Mouse (Mus musculus): ENCODE measurements around the gene Klhl23. TPM values are rescaled to one million over a fixed set of nuclear protein-coding genes. Genes with fewer than 3 reads are reported as not detected.

The Klhl23 gene
- polyA plus RNA-seq, 1 experiment from 2014 or later, result 20.2 TPM

DNA sequence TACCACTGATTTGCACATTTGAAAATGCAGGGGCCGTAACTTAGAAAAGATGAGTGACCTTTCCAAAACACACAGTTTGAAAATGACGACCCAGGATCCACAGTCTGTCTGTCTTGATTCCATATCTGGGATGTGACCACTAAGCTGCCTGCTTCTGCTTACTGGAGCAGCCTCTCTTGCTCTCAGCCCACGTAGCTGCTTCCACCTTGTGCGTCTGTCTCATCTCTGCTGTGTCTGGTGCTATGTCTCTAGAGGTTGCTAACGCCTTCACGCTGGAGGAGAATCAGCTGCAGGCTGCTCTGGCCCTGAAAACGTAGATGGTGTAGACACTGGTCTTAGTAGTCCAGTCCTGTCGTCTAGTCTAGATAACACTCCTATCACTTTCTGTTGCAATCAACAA, 8.4 kb downstream of the Klhl23 start:
- H3K27ac ChIP-seq, result peak overlapping the region; percentile 8; the same call in 1 of the 2 replicates
- no peak overlapping the region for H3K4me2 ChIP-seq
- ATAC-seq (ENCODE audit: low read depth) (no peak), DNase-seq (no peak)
- H3K36me3 ChIP-seq, result peaks cover 69% of the 10 kb centered on the region
- WGBS (ENCODE audit: insufficient replicate concordance), result 70% methylated on average over 8 of the region's 8 CpGs
- H3K9ac ChIP-seq, result no peak overlapping the region
- H3K27me3 ChIP-seq, result no peaks in the 10 kb centered on the region
- no peak overlapping the region for H3K4me3 ChIP-seq (replicated peaks)
- no peaks in the 10 kb centered on the region for H3K9me3 ChIP-seq (replicated peaks)
- H3K4me1 ChIP-seq (replicated peaks), result peaks cover 40% of the 10 kb centered on the region

DNA sequence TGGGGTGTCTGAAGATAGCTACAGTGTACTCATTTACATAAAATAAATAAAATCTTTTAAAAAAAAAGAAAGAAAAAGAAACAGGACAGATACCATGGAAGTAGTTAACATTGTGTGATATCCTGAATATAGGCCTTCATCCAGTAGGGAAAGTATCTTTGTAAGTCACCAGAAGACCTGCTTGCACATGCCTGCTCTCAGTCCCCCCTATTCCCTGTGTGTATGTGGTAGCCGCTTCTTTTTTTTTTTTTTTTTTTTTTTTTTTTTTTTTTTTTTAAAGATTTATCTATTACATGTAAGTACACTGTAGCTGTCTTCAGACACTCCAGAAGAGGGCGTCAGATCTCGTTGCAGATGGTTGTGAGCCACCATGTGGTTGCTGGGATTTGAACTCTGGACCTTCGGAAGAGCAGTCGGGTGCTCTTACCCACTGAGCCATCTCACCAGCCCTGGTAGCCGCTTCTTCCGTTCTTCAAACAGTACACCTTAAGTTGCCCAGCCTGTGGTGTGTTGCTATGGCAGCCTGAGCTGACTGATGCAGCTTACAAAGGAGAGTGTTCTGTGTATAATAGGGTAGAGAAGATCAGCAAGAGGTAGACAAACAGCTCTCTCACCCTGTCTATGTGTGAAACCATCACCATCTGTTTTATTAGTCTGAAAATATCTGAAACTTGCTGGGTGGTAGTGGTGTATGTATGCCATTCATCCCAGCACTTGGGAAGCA, 15.7 kb downstream of the Klhl23 start:
- Histone ChIP-seq H3K9ac (no peak overlapping the region), H3K9me3 (replicated peaks) (no peaks in the 10 kb centered on the region), H3K4me2 (no peak overlapping the region), H3K36me3 (peaks cover 42% of the 10 kb centered on the region), H3K4me3 (replicated peaks) (no peak overlapping the region), H3K27me3 (no peaks in the 10 kb centered on the region), H3K4me1 (replicated peaks) (no peaks in the 10 kb centered on the region), H3K27ac (no peak overlapping the region)
- ATAC-seq (ENCODE audit: low read depth) (0 out of 2 replicates have a peak, but pooled peaks have one; percentile 36), DNase-seq (no peak)
- 72% methylated on average over 7 of the region's 7 CpGs for WGBS (ENCODE audit: insufficient replicate concordance)

DNA sequence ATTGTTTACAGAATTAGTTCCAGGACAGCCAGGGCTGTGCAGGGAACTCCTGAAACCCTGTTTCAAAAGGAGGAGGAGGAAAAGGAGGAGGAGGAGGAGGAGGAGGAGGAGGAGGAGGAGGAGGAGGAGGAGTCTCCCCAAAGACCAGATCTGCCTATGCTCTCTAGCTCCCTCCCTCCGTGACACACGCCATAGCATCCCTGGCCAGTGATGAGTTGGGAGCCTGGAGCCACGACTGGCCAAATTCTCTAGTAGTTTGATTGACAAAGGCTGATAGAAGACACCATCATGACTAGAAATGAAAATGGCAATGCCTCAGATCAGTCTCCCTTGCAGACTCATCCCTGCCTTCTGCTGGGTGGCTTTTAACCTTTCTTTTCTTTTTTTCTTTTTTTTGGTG, 16.3 kb downstream of the Klhl23 start:
- H3K27me3 ChIP-seq, result no peaks in the 10 kb centered on the region
- ATAC-seq (ENCODE audit: low read depth), result peak; percentile 63; the same call in 1 of the 2 replicates
- peaks cover 36% of the 10 kb centered on the region for H3K36me3 ChIP-seq
- 49% methylated on average over 3 of the region's 3 CpGs for WGBS (ENCODE audit: insufficient replicate concordance)
- no peak overlapping the region for H3K27ac ChIP-seq
- no peaks in the 10 kb centered on the region for H3K9me3 ChIP-seq (replicated peaks)
- no peak for DNase-seq
- no peak overlapping the region for H3K9ac ChIP-seq
- no peak overlapping the region for H3K4me3 ChIP-seq (replicated peaks)
- H3K4me2 ChIP-seq, result no peak overlapping the region
- no peaks in the 10 kb centered on the region for H3K4me1 ChIP-seq (replicated peaks)

DNA sequence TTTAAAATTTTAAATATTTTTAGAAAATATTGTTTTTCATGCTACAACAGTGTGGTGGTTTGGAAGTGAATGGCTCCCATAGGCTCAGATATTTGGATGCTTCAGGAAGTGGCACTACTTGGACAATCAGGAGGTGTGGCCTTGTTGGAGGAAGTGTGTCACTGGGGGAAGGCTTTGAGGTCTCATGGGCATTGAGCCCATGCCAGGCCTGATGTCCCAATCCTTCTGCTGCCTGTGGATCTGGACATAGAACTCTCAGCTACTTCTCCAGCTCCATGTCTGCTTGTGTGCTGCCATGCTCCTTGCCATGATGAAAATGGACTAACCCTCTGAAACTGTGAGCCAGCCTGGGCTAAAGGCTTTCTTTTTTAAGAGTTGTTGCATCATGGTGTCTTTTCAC, 17.0 kb downstream of the Klhl23 start:
- DNase-seq (no peak), ATAC-seq (ENCODE audit: low read depth) (no peak)
- Histone ChIP-seq H3K27ac (no peak overlapping the region), H3K4me1 (replicated peaks) (no peaks in the 10 kb centered on the region), H3K36me3 (peaks cover 29% of the 10 kb centered on the region), H3K9ac (no peak overlapping the region), H3K9me3 (replicated peaks) (no peaks in the 10 kb centered on the region), H3K27me3 (no peaks in the 10 kb centered on the region), H3K4me2 (no peak overlapping the region), H3K4me3 (replicated peaks) (no peak overlapping the region)

DNA sequence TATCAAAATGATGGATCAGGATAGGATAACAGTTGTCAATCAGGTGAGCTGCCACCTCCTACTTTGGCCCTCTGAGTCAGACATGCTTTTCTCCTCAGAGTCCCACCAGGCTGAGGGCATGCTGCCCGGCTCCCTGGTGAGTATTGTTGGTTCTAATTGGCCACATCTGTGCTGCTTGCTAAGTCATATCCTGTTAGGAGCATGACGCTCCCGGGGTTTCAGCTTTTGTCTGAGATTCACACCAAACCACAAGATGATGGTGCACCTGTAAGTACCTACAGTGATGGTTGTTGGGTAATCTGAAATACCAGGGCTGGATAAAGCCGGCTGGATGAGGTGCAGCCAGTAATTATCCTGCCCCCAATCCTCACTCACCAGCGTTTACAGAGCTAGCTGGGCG, 18.5 kb downstream of the Klhl23 start:
- whole genome bisulfite sequencing (ENCODE audit: insufficient replicate concordance), result 48% methylated on average over 6 of the region's 6 CpGs
- no peak for ATAC-seq (ENCODE audit: low read depth)

DNA sequence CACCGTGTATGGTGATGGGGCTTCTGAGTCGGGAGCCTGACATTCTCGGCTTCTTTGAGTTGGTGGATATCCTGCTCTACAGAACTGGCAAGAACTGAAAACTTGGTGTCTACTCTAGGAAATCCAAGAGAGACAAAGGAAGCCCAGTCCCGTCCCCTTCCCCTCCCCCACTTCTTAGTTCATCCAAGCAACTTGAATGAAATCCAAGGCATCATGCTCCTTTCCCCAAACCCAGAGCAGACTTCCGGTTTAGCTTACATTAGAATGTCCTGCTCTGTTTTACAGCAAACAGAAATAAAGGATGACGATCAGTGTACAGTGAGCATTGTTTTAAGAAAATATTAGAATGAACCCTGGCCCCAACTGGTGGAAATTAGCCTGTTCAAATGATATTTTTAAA, 27.5 kb downstream of the Klhl23 start:
- H3K27ac ChIP-seq, result no peak overlapping the region
- WGBS (ENCODE audit: insufficient replicate concordance), result 67% methylated on average over 6 of the region's 6 CpGs
- ATAC-seq (ENCODE audit: low read depth), result no peak
- DNase-seq, result no peak
- no peak overlapping the region for H3K4me2 ChIP-seq
- no peaks in the 10 kb centered on the region for H3K36me3 ChIP-seq
- H3K9ac ChIP-seq, result no peak overlapping the region
- no peaks in the 10 kb centered on the region for H3K27me3 ChIP-seq
- peaks cover 10% of the 10 kb centered on the region for H3K4me1 ChIP-seq (replicated peaks)
- H3K4me3 ChIP-seq (replicated peaks), result no peak overlapping the region
- no peaks in the 10 kb centered on the region for H3K9me3 ChIP-seq (replicated peaks)

More for the DNA sequence above, 18.5 kb downstream of the Klhl23 start:
- H3K4me3 ChIP-seq (replicated peaks), result no peak overlapping the region
- H3K4me1 ChIP-seq (replicated peaks), result no peaks in the 10 kb centered on the region
- no peak for DNase-seq
- H3K9ac ChIP-seq, result no peak overlapping the region
- H3K36me3 ChIP-seq, result peaks cover 17% of the 10 kb centered on the region
- H3K9me3 ChIP-seq (replicated peaks), result no peaks in the 10 kb centered on the region
- H3K27me3 ChIP-seq, result no peaks in the 10 kb centered on the region
- no peak overlapping the region for H3K4me2 ChIP-seq
- H3K27ac ChIP-seq, result no peak overlapping the region

DNA sequence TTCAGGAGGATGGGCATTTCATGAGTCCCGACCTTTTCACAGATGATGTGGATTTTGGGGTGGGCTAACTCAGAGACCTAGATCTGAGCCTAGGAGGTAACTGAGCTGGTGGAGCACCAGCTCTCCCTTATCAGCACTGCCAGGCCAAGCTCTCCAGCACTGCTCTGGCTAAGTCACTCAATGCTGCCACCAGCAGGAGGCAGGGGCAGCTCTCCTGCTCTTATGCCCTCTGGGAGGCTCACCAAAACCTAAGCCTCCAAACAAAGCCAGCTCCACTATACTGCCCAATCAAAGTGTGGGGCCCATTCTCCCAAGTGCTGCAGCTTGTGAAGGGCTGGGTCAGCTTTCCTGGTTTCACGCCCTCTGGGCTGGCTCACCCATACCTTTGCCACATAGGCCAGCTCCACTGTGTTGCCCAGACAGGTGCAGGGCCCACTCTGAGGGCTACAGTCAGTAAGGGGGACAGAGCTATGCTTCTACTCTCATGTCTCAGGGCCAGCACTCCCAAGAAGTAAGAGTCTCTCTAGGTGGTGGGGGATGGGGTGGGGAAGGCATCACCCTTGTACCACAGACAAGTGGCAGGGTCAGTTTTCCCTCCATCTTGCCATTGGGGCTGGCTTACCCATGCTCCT, 29.8 kb downstream of the Klhl23 start:
- 44% methylated on average over 2 of the region's 2 CpGs for WGBS (ENCODE audit: insufficient replicate concordance)
- peak; percentile 47 for DNase-seq

DNA sequence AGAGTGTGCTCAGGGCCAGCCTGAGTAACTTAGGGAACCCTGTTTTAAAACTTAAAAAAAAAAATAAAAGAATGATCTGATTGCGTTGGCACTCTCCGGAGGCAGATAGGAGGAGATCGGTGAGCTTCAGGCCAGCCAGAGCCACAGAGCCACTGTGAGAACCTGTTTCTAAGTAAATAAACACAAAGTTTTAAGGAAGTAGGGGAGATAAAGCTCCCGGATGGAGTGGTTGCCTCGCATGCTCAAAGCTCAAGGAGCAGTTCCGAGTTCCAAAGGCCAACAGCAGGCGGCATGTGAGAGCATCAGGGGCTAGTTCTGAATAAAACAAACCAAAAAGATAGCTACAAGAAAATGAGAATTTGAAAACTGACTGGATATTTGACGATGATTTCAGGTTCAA, 34.6 kb downstream of the Klhl23 start:
- no peak overlapping the region for H3K9ac ChIP-seq
- no peaks in the 10 kb centered on the region for H3K27me3 ChIP-seq
- ATAC-seq (ENCODE audit: low read depth) (no peak), DNase-seq (no peak)
- no peaks in the 10 kb centered on the region for H3K36me3 ChIP-seq
- H3K4me1 ChIP-seq (replicated peaks), result peaks cover 32% of the 10 kb centered on the region
- H3K27ac ChIP-seq, result no peak overlapping the region
- WGBS (ENCODE audit: insufficient replicate concordance), result 18% methylated on average over 8 of the region's 8 CpGs
- no peaks in the 10 kb centered on the region for H3K9me3 ChIP-seq (replicated peaks)
- H3K4me2 ChIP-seq, result no peak overlapping the region
- H3K4me3 ChIP-seq (replicated peaks), result no peak overlapping the region

More for the DNA sequence above, 29.8 kb downstream of the Klhl23 start:
- Histone ChIP-seq H3K9me3 (replicated peaks) (no peaks in the 10 kb centered on the region), H3K4me1 (replicated peaks) (peaks cover 28% of the 10 kb centered on the region), H3K36me3 (no peaks in the 10 kb centered on the region), H3K9ac (no peak overlapping the region), H3K4me3 (replicated peaks) (no peak overlapping the region), H3K27me3 (no peaks in the 10 kb centered on the region), H3K4me2 (no peak overlapping the region), H3K27ac (no peak overlapping the region)
- ATAC-seq (ENCODE audit: low read depth), result peak; percentile 86

DNA sequence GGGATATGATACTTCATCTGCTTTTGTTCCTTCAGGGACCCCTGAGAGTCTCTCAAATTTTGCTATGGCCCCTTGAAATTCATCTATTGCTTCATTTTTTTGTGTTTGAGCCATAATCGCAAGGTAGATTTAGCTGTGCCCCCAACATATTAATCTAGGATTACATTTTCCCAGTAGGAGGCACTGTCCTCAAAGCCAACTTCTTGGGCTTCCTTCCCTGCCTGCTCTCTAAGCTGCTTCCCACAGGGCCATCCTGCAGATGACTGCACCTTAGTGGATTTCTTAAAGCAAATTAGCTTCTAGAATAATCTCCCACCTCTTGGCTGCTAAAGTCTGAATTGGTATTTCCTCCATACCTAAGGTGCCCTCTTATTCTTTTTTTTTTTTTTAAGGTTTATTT, 36.1 kb downstream of the Klhl23 start:
- no peak overlapping the region for H3K4me3 ChIP-seq (replicated peaks)
- no peak overlapping the region for H3K27ac ChIP-seq
- H3K4me2 ChIP-seq, result no peak overlapping the region
- H3K9me3 ChIP-seq (replicated peaks), result no peaks in the 10 kb centered on the region
- ATAC-seq (ENCODE audit: low read depth), result no peak
- 79% methylated on average over 1 of the region's 1 CpGs for WGBS (ENCODE audit: insufficient replicate concordance)
- H3K36me3 ChIP-seq, result no peaks in the 10 kb centered on the region
- H3K9ac ChIP-seq, result no peak overlapping the region
- peaks cover 34% of the 10 kb centered on the region for H3K4me1 ChIP-seq (replicated peaks)
- H3K27me3 ChIP-seq, result no peaks in the 10 kb centered on the region
- DNase-seq, result no peak

DNA sequence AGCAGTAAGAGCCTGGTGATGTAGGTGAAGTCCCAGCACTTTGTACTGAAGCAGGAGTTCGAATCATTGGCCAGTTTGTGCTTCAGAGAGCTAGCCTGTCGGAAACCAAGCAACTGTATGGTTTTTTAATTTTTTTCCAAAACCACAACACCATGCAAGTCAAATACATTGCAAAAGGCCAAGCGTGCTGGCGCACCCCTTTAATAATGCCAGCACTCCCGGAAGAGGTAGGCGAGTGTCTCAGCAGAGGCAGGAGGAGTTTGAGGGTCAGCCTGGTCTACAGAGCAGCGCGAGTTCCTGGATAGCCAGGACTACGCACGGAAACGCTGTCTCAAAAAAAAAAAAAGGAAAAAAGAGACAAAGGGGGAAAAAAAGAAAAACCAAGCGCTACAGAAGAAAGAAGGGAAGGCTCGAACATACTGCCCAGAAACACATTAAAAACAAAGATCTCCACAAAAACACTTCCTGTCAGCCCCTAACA, 39.3 kb downstream of the Klhl23 start:
- DNase-seq, result peak; percentile 44
- WGBS (ENCODE audit: insufficient replicate concordance), result 3% methylated on average over 13 of the region's 13 CpGs

DNA sequence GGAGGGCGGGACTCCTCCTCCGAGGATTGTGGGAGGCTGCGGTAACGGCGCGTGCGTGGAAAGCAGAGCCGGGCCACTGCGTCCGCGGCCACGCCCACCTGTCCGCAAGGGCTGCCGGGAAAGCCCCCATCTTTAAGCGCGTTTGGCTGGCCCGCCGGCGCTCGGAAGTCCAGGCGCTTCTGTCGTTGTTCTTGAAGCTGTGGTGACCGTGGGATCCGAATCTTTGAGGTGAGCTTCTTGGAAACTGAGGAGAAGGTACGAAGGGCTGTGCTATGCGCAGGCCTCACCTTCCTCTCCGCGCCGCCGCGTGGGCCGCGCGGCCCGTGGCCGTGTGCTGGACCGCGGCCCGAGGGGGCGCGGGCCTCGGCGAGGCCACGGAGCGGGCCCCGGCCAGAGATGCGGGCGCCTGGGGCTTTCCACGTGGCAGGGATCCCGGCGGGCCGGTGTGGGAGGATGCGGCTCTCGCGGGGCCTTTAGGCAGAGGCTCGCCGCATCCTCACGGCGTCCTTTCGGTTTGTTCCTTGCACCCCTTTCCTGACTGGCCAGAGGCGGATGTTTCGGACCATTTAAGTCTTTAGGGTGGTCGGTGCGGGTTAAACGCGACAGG, 39.8 kb downstream of the Klhl23 start, which contains the start of gene Ssb:
TSS of gene Ssb (plus strand) at position 78 of the 607 bp plus-strand sequence.
- ATAC-seq (ENCODE audit: low read depth), result peak; percentile 95
- under 1% methylated on average over 64 of the region's 66 CpGs for WGBS (ENCODE audit: insufficient replicate concordance)
- peak within 1 kb of the TSS; percentile 91 for H3K27ac ChIP-seq

More for the DNA sequence above, 39.3 kb downstream of the Klhl23 start:
- peak; percentile 81 for ATAC-seq (ENCODE audit: low read depth)
- H3K36me3 ChIP-seq, result peaks cover 16% of the 10 kb centered on the region
- no peaks in the 10 kb centered on the region for H3K9me3 ChIP-seq (replicated peaks)
- H3K9ac ChIP-seq, result peak overlapping the region; percentile 100
- H3K4me1 ChIP-seq (replicated peaks), result peaks cover 34% of the 10 kb centered on the region
- peak overlapping the region; percentile 100 for H3K4me3 ChIP-seq (replicated peaks)
- peak overlapping the region; percentile 84 for H3K4me2 ChIP-seq
- H3K27me3 ChIP-seq, result no peaks in the 10 kb centered on the region
- H3K27ac ChIP-seq, result peak overlapping the region; percentile 91

More for the DNA sequence above, 39.8 kb downstream of the Klhl23 start, which contains the start of gene Ssb:
- H3K4me1 ChIP-seq (replicated peaks), result peaks cover 29% of the 10 kb centered on the region
- DNase-seq, result peak; percentile 90
- H3K36me3 ChIP-seq, result peaks cover 21% of the 10 kb centered on the region
- no peaks in the 10 kb centered on the region for H3K27me3 ChIP-seq
- H3K9ac ChIP-seq, result peak within 1 kb of the TSS; percentile 100
- H3K4me2 ChIP-seq, result peak within 1 kb of the TSS; percentile 84
- peak within 1 kb of the TSS; percentile 100 for H3K4me3 ChIP-seq (replicated peaks)
- no peaks in the 10 kb centered on the region for H3K9me3 ChIP-seq (replicated peaks)
